Mouse (Mus musculus): ENCODE results near the gene Sfxn3.

- no peak for TF ChIP-seq CTCF (IDR thresholded peaks at IDR 0.05; ENCODE audit: low read depth)
- TF ChIP-seq EP300 (IDR thresholded peaks at IDR 0.05; ENCODE audit: low read depth), result no peak
Observed at GRCm38 (mm10) chr19:45053451-45053850, 6.1 kb downstream of the Sfxn3 start.

Data from liver, embryonic 14.5 days (tissue).